Mouse (Mus musculus) midbrain, embryonic 15.5 days (tissue): ENCODE measurements around the gene Fgg. TPM values are rescaled to one million over a fixed set of nuclear protein-coding genes. Genes with fewer than 3 reads are reported as not detected.

Experiments used
- ATAC-seq: fragments of 200-750 bp; cut with Nextera tagmentation; replicated peaks from 2 replicates; pipeline ENCODE4 v1.8.0; 2017; ENCODE audit warnings: moderate TSS enrichment
- H3K27ac ChIP-seq: fragments of 300-500 bp; sonication (generic); 2 replicates; pipeline ENCODE4 v1.5.1; 2015; ENCODE audit warnings: mild to moderate bottlenecking, inconsistent platforms
- H3K27me3 ChIP-seq: fragments of 300-500 bp; sonication (generic); replicated peaks from 2 replicates; pipeline ENCODE4 v1.6.1; 2015; ENCODE audit warnings: inconsistent platforms
- H3K36me3 ChIP-seq: fragments of 300-500 bp; sonication (generic); replicated peaks from 2 replicates; pipeline ENCODE4 v1.6.1; 2015; ENCODE audit warnings: inconsistent platforms
- H3K4me1 ChIP-seq: fragments of 300-500 bp; sonication (generic); 2 replicates; pipeline ENCODE4 v1.6.1; 2015; ENCODE audit warnings: inconsistent platforms
- H3K4me2 ChIP-seq: fragments of 300-500 bp; sonication (generic); 2 replicates; pipeline ENCODE4 v1.6.1; 2015; ENCODE audit warnings: inconsistent platforms, mild to moderate bottlenecking, moderate library complexity
- H3K4me3 ChIP-seq: fragments of 300-500 bp; sonication (generic); 2 replicates; pipeline ENCODE4 v1.5.1; 2015; ENCODE audit warnings: mild to moderate bottlenecking, inconsistent platforms
- H3K9ac ChIP-seq: fragments of 300-500 bp; sonication (generic); 2 replicates; pipeline ENCODE4 v1.6.1; 2015; ENCODE audit warnings: mild to moderate bottlenecking, inconsistent platforms
- H3K9me3 ChIP-seq: fragments of 300-500 bp; sonication (generic); 2 replicates; pipeline ENCODE4 v1.6.1; 2016; ENCODE audit warnings: inconsistent platforms
- WGBS: fragments of 180-500 bp; shearing (Covaris S2); methylation state at CpG from one replicate; pipeline ENCODE4 v1.1.7; 2015; ENCODE audit warnings: mixed read lengths; 5-methylcytosine and 5-hydroxymethylcytosine counted together
- polyA plus RNA-seq: library from polyadenylated mRNA; unstranded; fragments of >200 nt; fragmentation: Nextera tagmentation; extraction: Ambion mirVana; gene quantifications from 2 replicates; pipeline ENCODE4 v1.2.1, GENCODE M21; 2015

Fgg gene
- 0.09 and 3.4 TPM in 2 replicates for polyA plus RNA-seq

DNA sequence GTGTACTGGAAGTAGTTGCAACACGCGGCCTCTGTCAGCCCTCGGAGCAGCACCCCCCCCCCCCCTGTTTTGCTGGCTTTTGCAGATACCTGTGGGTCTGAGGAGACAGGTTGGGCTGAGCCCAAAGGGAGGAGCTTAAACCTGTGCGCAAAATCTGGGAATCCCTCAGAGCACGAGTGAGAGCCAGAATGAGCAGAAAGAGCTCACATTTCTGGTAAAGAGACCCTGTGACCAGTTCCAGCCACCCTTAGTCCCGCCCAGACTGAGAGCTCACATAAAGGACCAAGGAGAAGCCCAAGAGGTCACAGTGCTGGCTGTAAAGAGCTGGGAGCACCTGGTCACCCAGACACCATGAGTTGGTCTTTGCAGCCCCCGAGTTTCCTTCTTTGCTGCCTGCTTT is at the start of gene Fgg:
Gene Fgg, plus strand, starts transcription at position 168 of the 400 bp plus-strand sequence.
- H3K27me3 ChIP-seq: no peaks in the 10 kb centered on the region
- H3K4me3 ChIP-seq: no peak within 1 kb of the TSS
- H3K4me1 ChIP-seq: no peaks in the 10 kb centered on the region
- H3K9ac ChIP-seq: no peak within 1 kb of the TSS
- H3K4me2 ChIP-seq: no peak within 1 kb of the TSS
- ATAC-seq: no peak
- WGBS: 55% methylated on average over 7 of the region's 7 CpGs
- H3K27ac ChIP-seq: no peak within 1 kb of the TSS
- no peaks in the 10 kb centered on the region for H3K9me3 ChIP-seq
- no peaks in the 10 kb centered on the region for H3K36me3 ChIP-seq

GRCm38 (mm10) chr3:82971046-82971445 is 36.5 kb upstream of the Fgg start:
- Histone ChIP-seq H3K9ac (no peak overlapping the region), H3K36me3 (no peaks in the 10 kb centered on the region), H3K9me3 (no peaks in the 10 kb centered on the region), H3K4me2 (no peak overlapping the region), H3K27me3 (no peaks in the 10 kb centered on the region), H3K27ac (no peak overlapping the region), H3K4me1 (no peaks in the 10 kb centered on the region), H3K4me3 (no peak overlapping the region)
- ATAC-seq: no peak
- WGBS: 84% methylated on average over 3 of the region's 3 CpGs

- Histone ChIP-seq H3K4me1 (no peaks in the 10 kb centered on the region), H3K4me2 (no peak overlapping the region), H3K36me3 (no peaks in the 10 kb centered on the region), H3K4me3 (no peak overlapping the region), H3K27me3 (no peaks in the 10 kb centered on the region), H3K9me3 (no peaks in the 10 kb centered on the region), H3K9ac (no peak overlapping the region), H3K27ac (no peak overlapping the region)
- no peak for ATAC-seq
- WGBS: 75% methylated on average over 6 of the region's 6 CpGs
Observed at GRCm38 (mm10) chr3:82980818-82981217, 26.7 kb upstream of the Fgg start.

- H3K4me3 ChIP-seq: no peak overlapping the region
- 70% methylated on average over 8 of the region's 8 CpGs for whole genome bisulfite sequencing
- H3K4me1 ChIP-seq: no peaks in the 10 kb centered on the region
- no peaks in the 10 kb centered on the region for H3K9me3 ChIP-seq
- H3K4me2 ChIP-seq: no peak overlapping the region
- no peak overlapping the region for H3K27ac ChIP-seq
- no peaks in the 10 kb centered on the region for H3K27me3 ChIP-seq
- no peaks in the 10 kb centered on the region for H3K36me3 ChIP-seq
- ATAC-seq: no peak
- H3K9ac ChIP-seq: no peak overlapping the region
Observed at GRCm38 (mm10) chr3:82981861-82982260, 25.7 kb upstream of the Fgg start.

- no peaks in the 10 kb centered on the region for H3K9me3 ChIP-seq
- WGBS: 70% methylated on average over 2 of the region's 2 CpGs
- H3K27ac ChIP-seq: no peak overlapping the region
- no peak overlapping the region for H3K4me3 ChIP-seq
- H3K27me3 ChIP-seq: no peaks in the 10 kb centered on the region
- no peak overlapping the region for H3K4me2 ChIP-seq
- no peaks in the 10 kb centered on the region for H3K36me3 ChIP-seq
- ATAC-seq: no peak
- no peak overlapping the region for H3K9ac ChIP-seq
- H3K4me1 ChIP-seq: no peaks in the 10 kb centered on the region
Observed at GRCm38 (mm10) chr3:82984840-82985239, 22.7 kb upstream of the Fgg start.

DNA sequence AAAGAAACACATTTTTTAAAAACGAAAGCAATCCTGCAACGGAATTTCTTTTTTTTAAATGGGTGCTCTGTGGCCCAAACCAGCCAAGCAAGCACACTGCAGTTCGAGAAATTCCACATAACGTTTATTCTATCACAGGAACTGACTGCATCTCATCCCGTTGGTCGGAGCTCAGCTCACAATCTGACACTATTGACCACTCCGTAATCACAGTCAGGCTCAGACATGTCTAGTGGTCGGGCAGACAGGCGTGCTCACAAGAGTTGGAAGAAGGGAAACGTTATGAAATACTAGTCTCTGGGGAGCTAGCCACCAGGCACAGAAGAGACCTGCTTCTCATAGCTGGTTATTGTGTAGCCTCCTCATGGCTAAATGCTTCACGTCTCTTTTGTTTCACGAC is 15.6 kb upstream of the Fgg start:
- Histone ChIP-seq H3K27me3 (peaks cover 13% of the 10 kb centered on the region), H3K4me2 (no peak overlapping the region), H3K36me3 (no peaks in the 10 kb centered on the region), H3K9ac (no peak overlapping the region), H3K4me1 (peaks cover 7% of the 10 kb centered on the region), H3K9me3 (no peaks in the 10 kb centered on the region), H3K4me3 (no peak overlapping the region), H3K27ac (no peak overlapping the region)
- no peak for ATAC-seq
- 81% methylated on average over 12 of the region's 12 CpGs for WGBS

DNA sequence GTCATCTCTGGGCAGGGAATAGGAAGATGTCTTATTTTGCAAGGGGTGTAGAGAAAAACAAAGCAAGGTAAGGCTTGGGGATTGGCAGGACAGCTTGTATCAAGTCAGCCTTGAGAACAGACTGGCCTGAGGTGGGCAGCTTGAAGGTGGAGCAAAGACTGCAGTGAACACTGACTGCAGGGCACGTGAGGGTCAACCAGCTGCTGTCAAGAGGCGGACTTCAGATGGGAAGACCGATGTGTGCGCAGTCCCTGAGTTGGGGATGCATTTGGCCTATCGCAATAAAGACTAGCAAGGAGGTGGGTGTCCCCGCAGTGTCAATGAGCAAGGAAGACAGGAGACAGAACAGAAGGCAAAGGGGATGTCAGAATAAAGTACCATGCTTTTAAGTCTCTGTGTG is 14.6 kb upstream of the Fgg start:
- Histone ChIP-seq H3K4me1 (peaks cover 7% of the 10 kb centered on the region), H3K27ac (no peak overlapping the region), H3K36me3 (no peaks in the 10 kb centered on the region), H3K9me3 (no peaks in the 10 kb centered on the region), H3K4me3 (no peak overlapping the region), H3K27me3 (peaks cover 13% of the 10 kb centered on the region), H3K4me2 (no peak overlapping the region), H3K9ac (no peak overlapping the region)
- no peak for ATAC-seq
- 95% methylated on average over 6 of the region's 6 CpGs for WGBS

GRCm38 (mm10) chr3:82995368-82995767 is 12.2 kb upstream of the Fgg start:
- Histone ChIP-seq H3K9ac (peak overlapping the region; percentile 17; the same call in 1 of the 2 replicates), H3K27ac (no peak overlapping the region), H3K36me3 (no peaks in the 10 kb centered on the region), H3K4me2 (peak overlapping the region; percentile 60), H3K27me3 (peaks cover 13% of the 10 kb centered on the region), H3K9me3 (no peaks in the 10 kb centered on the region), H3K4me1 (peaks cover 12% of the 10 kb centered on the region), H3K4me3 (peak overlapping the region; percentile 30)
- WGBS: 2% methylated on average over 24 of the region's 24 CpGs
- peak; percentile 55 for ATAC-seq

- Histone ChIP-seq H3K4me2 (no peak overlapping the region), H3K27me3 (peaks cover 13% of the 10 kb centered on the region), H3K9me3 (no peaks in the 10 kb centered on the region), H3K27ac (no peak overlapping the region), H3K36me3 (no peaks in the 10 kb centered on the region), H3K4me1 (peaks cover 12% of the 10 kb centered on the region), H3K9ac (no peak overlapping the region), H3K4me3 (no peak overlapping the region)
- WGBS: 90% methylated on average over 3 of the region's 3 CpGs
- no peak for ATAC-seq
Observed at GRCm38 (mm10) chr3:82996656-82997055, 10.9 kb upstream of the Fgg start.

GRCm38 (mm10) chr3:82998772-82999463 is 8.6 kb upstream of the Fgg start:
- Histone ChIP-seq H3K9me3 (no peaks in the 10 kb centered on the region), H3K4me2 (no peak overlapping the region), H3K4me1 (peaks cover 12% of the 10 kb centered on the region), H3K9ac (no peak overlapping the region), H3K27ac (no peak overlapping the region), H3K36me3 (no peaks in the 10 kb centered on the region), H3K4me3 (no peak overlapping the region), H3K27me3 (peaks cover 13% of the 10 kb centered on the region)
- ATAC-seq: peak; percentile 95
- 30% methylated on average over 8 of the region's 8 CpGs for WGBS

GRCm38 (mm10) chr3:82999995-83000394 is 7.5 kb upstream of the Fgg start:
- 92% methylated on average over 9 of the region's 9 CpGs for WGBS
- Histone ChIP-seq H3K9me3 (no peaks in the 10 kb centered on the region), H3K36me3 (no peaks in the 10 kb centered on the region), H3K4me2 (no peak overlapping the region), H3K4me1 (peaks cover 12% of the 10 kb centered on the region), H3K27me3 (peaks cover 11% of the 10 kb centered on the region), H3K27ac (no peak overlapping the region), H3K4me3 (no peak overlapping the region), H3K9ac (no peak overlapping the region)
- ATAC-seq: no peak

DNA sequence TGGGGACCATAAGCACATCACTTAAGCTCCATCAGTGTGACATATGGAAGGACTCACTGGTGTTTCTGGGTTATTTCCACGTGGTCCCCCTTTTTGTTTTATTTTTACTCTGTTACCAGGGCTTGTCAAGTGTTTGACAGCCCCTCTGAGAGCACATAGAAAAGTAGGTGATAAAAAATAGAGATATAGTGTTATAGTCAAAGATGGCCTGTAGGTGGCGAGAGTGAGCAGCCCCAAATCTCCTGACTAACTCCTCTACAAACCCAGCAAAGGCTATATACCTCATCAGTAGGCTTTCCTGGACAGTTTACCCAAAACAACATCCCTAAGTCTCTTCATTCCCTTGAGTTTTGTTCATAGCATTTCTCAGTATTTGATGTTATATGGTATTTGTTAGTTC is 5.3 kb upstream of the Fgg start:
- ATAC-seq: no peak
- no peak overlapping the region for H3K9ac ChIP-seq
- 3% methylated on average over 2 of the region's 2 CpGs for WGBS
- H3K4me3 ChIP-seq: no peak overlapping the region
- no peaks in the 10 kb centered on the region for H3K9me3 ChIP-seq
- H3K27ac ChIP-seq: no peak overlapping the region
- H3K4me1 ChIP-seq: 0 out of 2 replicates have a peak, but pooled peaks cover 5% of the 10 kb centered on the region
- no peaks in the 10 kb centered on the region for H3K36me3 ChIP-seq
- H3K4me2 ChIP-seq: no peak overlapping the region
- no peaks in the 10 kb centered on the region for H3K27me3 ChIP-seq

GRCm38 (mm10) chr3:83003068-83003467 is 4.5 kb upstream of the Fgg start:
- Histone ChIP-seq H3K36me3 (no peaks in the 10 kb centered on the region), H3K27me3 (no peaks in the 10 kb centered on the region), H3K9ac (no peak overlapping the region), H3K4me3 (no peak overlapping the region), H3K27ac (no peak overlapping the region), H3K4me2 (no peak overlapping the region), H3K4me1 (0 out of 2 replicates have a peak, but pooled peaks cover 5% of the 10 kb centered on the region), H3K9me3 (no peaks in the 10 kb centered on the region)
- 96% methylated on average over 8 of the region's 8 CpGs for whole genome bisulfite sequencing
- ATAC-seq: no peak
